Mouse (Mus musculus): Measurements from ENCODE around the gene Nrxn3.

Nrxn3 gene

DNA sequence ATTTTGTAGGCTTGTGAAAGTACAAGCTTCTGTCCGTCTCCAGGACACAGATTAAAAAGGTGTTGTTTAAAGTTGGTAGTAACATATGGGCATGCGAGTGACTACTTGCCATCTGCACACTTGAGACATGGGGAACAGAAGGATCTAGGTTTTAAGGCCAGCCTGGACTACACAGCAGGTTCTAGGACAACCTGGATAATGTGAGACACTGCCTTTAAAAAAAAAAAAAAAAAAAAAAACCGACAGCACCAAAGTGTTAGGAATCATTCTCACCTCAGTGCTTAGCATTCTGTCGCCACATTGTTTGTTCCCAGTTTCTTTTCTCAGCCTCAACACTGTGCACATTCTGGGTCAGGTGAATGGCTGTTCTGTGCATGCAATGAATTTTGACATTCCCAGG is 985.2 kb downstream of the Nrxn3 start:
- no peak for DNase-seq (ENCODE audit: low spot score)

DNA sequence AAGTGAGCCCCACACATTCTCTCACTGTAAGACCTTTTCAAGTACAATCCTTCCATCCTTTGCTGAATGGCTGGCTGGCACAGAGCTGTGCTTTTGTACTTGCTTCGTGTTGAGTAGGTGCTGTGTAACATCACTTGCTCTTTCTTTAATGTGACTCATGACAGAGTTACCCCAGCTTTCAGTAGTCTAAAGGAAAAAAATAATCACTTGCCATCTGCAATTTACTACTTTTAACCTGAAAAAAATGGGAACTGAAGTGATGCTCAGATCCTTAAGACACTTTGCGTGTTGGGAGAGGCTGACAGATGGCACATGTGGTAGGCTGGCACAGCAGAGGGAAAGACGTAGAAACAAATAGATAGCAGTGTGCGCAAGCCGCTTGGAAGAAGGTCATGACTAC is 987.8 kb downstream of the Nrxn3 start:
- peak; percentile 22 for DNase-seq (ENCODE audit: low spot score)

DNA sequence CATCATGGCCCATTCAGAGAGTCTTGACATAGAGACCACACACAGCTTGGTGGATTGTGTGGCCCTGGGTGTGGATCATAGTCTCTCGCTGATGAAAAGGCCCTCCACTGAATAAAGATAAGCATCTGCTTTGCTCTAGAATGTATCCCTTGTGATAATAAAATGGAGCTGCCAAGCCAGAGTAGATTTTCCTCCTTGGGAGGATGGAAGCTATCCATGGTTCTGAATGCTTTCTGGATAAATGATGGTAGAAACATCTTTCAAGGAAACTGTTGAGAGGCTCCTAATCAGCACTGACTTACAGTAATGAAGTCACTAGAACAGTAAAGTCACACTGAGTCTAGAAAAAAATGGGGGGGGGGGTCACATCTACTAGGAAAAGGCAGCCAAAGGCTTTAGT is 989.1 kb downstream of the Nrxn3 start:
- no peak for DNase-seq (ENCODE audit: low spot score)

DNA sequence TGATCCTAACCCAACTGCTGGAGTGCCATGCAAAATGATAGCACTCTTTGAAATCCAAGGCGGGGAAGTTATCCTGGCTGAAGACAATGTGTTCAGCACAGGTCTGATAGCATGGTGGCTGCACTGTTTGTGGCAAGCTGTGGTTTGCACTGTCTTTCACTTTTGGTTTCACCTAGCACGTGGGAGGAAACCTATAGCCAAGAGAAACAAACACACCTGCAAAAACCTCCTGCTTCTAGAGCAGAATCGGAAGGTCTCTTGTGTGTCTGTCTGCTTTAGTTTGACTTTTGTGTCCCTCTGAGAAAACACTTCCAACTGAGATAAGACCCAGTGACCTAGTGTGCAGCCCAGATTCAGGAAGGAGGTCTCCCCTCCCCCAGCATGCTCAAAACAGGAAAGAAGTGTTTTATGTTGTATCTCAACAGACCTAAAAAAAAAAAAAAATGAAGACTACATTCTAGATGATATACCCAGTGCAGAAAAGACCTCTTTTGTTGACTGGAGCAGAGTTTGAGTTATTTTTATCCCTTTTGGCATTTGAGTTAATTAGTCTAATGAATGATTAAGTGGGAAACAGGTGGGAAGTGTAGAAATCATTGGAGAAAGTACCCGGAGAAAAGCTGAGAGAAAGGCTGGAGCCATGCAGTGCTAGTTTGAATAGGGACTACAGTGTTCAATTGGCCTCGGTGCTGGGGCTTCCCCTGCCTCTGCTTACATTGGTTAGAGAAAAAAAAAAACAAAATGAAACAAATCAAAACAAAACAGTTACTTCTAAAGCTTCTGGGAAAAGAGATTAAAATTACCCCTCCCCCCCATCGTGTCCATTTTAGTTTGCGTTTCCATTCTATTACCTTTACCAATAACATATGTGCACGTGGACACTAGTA is 996.8 kb downstream of the Nrxn3 start:
- DNase-seq (ENCODE audit: low spot score), result no peak

DNA sequence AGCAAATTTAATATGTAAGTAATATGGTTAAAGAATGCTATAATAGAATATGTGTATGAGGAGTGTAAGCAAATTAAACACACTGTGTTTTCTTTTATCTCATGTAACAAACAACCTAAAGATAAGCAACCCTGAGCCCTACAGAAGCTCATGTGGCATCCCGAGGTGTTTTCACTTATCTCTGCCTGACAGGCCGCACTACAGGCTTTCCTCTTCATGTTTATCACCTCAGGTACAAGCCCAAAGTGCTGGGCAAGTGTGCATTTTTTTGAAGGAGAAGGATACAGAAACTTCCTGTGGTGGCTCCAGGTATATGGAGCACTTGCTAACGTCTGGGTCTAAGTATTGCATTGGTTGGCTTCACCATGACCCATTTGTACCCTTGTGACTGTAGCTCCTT is 998.3 kb downstream of the Nrxn3 start:
- no peak for DNase-seq (ENCODE audit: low spot score)

DNA sequence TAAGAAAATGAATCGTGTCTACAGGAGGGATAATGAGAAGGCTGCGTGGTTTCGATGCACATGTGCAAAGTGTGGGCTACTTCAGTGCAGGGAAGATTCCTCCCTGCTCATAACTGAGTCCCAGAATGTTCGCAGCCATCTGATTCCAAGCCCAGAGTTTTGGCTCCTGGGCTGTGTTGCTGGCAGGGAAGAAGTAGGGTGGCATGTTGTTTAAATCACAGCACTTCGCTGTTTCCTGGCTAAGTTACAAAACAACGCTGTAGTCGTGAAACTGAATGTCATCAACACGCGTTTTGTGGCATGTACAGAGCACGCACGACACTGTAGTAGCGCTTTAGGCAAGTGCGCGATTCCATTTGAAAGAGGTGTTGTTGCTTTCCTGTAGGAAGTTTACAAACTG is 999.8 kb downstream of the Nrxn3 start:
- DNase-seq (ENCODE audit: low spot score), result no peak

DNA sequence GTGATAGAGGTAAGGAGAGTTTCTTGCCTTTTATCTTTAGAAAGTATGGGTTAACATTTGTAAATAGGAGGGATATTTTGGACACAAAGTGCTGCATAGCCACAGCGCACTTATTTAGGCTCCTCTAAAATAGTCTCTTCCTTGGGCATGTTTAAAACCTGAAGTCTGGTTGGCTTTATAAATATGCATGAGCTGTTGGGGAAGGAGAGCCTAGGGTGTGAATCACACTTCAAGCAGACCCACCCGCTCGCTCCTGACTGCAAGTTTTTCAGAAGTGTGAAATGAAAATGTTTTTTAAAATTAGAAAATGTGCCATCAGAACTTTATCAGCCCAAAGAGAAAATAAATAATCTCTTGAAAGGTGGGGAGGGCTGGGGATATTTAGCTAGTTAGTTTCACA is 1001.4 kb downstream of the Nrxn3 start:
- DNase-seq (ENCODE audit: low spot score), result no peak

DNA sequence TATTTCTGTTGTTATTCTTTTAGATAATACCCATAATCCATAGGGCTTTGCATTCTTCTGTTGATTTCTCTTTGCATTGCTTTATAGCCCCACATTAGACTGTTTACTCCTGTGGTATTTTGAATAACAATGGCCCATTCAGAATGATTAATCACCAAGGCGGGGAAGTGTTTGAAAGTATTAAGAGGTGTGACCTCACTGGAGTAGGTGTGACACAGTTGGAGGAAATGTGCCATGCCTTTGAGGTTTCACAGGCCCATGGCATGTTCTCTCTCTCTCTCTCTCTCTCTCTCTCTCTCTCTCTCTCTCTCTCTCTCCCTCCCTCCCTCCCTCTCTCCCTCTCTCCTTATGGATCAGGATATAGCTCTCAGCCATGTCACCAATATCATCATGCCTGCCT is 1019.6 kb downstream of the Nrxn3 start:
- no peak for DNase-seq (ENCODE audit: low spot score)

DNA sequence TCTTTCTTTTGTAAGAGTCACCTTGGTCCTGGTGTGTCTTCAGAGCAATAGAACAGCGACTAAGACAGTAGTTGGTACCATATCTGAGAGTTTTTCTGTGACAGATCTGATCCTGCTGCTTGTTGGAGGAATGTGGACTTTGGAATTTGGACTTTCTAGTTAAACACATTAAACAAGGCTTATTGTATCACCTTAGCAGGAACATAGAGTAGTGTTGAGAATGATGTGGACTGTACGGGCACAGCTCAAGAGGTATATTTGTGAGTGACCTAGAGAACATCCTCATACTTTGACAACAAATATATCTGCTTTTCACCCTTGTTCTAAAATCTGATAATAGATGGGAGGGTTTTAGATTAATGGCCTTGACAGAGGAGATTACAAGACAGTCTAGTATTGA is 1020.1 kb downstream of the Nrxn3 start:
- DNase-seq (ENCODE audit: low spot score), result no peak

DNA sequence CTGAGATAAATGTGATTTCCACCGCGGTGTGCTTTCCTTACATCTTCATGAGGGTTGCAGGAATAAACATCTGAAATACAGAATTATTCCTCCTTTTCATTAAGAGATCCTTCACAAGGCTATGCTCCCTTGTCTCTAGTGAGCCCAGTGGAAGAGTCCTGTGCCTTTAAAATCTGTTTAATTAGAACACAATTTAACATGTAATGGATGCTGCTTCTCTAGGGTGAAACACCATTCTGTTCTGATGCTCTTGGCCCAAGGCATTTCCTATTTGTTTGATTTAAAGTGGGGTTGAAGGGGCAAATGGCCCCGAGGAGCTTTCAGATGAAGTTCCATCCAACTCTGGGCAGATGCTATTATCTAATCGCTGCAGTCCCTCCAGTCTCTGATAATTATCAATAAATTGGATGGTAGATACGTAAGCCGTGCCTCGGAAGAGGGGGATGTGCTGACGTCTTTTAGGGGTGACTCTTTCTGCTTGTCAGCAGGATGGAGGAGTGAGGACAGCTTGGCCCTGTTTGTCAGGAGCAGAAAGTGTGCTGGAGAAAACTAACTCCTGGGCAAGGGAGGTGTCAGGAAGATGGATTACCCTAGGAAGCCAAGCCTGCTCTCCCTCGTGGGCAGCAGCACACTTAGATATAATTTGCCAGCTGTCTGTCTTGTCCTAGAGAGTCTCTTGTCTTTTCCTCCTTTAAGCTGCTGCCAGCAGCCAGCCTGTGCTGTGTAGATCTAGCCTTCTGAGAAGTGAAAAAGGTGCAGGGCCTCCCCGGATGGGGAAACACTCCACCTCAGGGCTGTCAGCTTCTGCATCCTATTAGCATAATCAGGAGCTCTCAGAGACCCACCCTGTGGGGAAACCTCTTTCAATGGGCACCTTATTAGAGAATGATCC is 1041.8 kb downstream of the Nrxn3 start:
- DNase-seq (ENCODE audit: low spot score), result no peak

DNA sequence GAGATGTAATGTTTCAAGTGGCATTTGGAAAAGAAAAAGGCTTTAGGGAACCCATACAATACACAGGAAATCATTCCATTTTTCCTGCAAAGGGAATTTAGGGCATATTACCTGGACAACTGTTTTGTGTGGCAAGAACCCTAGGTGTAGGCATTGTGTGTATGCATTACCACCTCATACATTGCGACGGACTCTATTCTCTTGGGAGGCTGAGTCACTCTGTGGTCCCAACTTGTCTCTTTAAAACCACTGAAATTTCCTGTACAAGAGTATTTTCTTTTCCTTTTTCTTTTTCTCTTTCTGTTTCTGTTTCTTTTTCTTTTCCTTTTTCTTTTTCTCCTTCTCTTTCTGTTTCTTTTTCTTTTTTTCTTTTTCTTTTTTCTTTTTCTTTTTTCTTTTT is 1042.5 kb downstream of the Nrxn3 start:
- no peak for DNase-seq (ENCODE audit: low spot score)

DNA sequence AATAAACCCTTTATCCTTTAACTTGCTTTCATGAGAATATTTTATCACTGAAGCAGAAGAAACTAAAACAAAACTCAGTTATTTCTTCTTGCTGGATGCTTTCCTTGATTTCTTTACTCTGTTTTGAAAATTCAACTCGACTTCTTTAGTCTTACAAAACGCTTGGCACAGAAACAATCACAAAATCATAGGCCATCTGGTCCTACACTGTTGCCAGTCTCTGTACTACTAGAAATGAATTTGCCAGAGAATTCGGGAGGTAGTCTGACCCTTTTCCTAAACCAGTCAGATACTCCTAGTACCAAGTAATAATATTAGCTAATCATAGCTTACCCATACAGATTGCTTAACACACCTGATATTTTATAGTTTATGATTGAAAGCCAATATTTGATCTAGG is 1066.1 kb downstream of the Nrxn3 start:
- DNase-seq (ENCODE audit: low spot score), result peak; percentile 55

DNA sequence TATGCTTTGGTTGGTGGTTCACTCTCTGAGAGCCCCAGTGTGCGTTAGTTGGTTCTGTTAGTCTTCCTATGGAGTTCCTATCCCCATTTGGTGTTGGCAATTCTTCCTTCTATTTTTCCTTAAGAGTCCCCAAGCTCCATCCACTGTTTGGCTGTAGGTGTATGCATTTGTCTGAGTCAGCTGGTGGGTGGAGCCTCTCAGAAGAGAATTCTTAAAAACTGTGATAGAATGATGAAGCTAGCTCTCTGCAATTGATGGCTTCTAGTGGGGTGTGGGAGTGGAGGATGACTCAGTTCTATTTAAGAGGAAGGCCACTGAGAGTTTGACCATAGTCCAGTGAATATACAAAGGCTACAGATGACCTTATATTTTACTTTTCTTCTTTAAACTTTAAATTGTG is 1067.3 kb downstream of the Nrxn3 start:
- DNase-seq (ENCODE audit: low spot score), result no peak

DNA sequence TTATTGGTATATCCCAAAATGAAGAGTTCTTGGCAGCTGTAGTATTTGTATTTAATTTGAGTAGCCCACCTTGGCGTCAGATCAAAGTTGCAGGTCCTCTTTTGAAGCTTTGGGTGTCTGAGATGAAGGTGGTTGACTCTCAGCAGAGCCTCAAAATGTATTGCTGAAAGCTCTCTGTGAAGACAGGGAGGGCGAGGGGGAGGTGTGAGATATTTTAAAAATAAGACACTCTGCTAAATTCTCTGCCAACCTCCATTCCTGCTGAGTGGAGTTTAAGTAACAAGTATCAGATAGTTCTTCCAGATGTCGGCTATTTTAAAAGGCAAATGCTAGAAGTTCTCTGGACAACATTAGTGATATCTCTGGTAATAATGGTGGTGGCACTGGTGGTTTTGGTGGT is 1069.2 kb downstream of the Nrxn3 start:
- DNase-seq (ENCODE audit: low spot score), result no peak

DNA sequence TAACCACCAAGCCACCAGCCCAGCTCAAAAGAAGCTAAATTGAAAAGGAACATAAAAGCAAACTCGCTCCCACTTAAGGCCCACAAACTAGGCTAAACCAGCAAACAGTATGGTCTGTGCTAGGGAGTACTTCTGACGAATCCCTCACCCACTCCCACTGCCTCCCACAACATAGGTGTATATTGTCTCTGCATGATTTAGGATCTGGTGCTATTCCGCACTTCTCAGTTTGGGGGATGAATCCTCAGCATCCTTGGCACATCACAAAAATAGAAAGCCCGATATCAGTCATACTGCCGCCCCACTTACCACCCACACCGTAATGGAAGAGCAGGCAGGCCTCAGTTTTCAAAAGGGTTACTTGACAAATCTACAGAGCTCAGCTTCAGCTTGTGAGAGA is 1072.1 kb downstream of the Nrxn3 start:
- no peak for DNase-seq (ENCODE audit: low spot score)

DNA sequence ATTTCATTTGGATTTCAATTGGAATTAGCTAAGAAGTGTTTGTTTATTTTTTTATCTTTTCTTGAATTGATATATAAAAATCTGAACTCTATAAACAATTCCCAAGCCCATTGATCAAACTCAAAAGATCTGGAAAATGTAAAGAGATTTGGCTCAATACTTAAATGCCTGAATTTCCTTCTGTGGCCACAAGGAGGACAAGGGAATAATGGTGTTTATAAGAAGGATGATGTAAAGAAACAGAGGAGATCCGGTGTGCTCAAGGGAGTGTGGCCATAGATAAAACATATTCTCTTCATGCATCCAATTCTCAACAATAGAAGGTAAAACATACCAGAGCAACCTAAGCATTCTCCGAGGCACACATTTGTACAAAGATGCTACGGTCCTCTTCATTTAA is 1085.5 kb downstream of the Nrxn3 start:
- no peak for DNase-seq (ENCODE audit: low spot score)

DNA sequence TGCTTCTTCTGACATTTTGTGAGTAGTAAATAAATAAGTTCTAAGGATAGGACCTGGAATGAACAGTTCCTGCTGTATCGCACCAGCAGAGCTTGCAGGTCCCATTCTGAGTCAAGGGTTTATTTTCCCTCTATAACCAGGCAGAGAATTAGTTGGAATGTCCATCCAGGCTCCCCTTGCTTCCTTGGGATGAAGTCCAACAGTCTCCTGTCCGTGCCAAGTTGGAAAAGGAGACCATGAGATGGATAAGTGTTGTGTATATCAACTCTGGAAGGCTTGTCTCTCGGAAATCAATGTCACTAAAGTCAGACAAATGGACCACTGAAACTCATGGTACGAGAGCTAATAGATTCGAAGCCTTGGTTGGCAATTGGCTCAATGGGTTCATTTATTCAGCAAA is 1087.5 kb downstream of the Nrxn3 start:
- no peak for DNase-seq (ENCODE audit: low spot score)

DNA sequence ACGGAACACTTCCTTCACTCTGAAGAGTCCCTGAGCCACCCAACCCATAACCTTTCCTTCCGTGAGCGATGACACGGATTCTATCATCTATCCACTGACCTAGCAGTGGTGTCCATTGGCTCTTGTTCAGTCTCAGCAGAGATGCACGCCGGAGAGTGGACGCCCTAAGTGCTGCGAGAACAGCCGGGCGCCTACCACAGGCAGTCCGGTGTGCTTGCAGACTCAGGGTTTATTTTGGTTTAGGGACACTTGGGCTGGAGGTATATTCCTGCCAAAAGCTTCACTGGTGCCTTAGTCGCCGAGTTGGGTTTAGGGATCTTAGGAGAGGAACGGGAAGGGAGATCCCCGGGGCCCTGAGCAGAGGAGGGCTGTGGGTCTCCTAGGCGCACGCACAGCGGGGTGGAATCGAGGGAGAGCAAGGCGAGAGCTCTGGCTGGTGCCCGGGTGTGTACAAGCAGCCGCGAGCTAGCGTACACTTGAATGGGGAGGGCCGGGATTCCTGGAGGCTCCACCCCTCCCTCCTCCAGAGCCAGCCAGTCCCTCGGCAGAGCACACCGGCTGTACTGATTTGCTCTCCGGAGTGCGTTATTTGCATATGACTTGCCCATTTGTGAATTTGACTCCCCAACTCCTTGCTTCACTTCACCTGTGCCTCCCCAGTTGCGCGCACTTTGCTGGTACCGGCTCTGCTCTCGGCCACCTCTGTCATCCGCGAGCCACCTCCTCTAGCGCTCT is 1089.3 kb downstream of the Nrxn3 start:
- DNase-seq (ENCODE audit: low spot score), result peak; percentile 25

DNA sequence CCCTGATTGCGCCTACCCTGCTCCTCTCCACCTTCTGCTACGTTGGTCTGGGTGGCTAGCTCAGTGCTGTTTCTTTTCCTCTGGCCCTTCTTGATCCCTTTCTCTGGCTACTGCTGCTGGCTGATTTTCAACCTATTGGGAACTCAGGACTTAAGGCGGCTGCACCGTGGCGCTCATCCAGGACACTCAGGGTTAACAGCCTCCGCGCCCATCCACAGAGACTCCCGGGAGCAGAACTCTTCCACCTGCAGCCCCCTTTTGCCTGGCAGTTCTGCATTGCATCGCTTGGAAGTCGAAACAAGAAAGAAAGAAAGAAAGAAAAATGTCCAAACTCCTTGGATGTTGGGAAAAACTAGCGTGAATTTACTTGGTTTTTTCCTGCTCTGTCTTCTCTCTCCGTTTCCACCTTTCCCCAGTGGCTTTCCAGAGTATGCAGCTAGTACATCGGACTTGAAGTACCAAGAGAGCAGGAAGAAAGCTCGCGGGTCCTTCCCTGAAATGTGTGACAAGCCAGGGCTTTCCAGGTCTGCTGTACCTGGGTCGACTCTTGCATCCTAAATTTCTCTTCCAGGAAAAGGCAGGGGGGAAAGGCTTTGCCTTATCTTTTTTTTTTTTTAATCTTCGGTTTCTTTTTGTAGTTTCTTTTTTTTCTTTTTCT is 1090.0 kb downstream of the Nrxn3 start:
- DNase-seq (ENCODE audit: low spot score), result no peak

DNA sequence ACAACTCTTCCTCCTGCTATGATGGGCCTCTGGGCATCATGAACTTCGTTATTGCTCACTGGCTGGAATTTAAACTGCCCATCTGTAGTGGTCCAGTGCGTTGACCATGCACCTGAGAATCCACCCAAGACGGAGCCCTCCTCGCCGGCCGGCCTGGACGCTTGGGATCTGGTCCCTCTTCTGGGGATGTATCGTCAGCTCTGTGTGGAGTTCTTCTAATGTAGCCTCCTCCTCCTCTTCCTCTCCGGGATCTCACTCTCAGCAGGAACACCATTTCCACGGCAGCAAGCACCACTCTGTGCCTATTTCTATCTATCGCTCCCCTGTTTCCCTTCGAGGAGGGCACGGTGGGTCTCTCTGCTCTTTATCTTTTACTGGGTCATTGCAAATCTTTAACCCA is 1090.6 kb downstream of the Nrxn3 start:
- no peak for DNase-seq (ENCODE audit: low spot score)

DNA sequence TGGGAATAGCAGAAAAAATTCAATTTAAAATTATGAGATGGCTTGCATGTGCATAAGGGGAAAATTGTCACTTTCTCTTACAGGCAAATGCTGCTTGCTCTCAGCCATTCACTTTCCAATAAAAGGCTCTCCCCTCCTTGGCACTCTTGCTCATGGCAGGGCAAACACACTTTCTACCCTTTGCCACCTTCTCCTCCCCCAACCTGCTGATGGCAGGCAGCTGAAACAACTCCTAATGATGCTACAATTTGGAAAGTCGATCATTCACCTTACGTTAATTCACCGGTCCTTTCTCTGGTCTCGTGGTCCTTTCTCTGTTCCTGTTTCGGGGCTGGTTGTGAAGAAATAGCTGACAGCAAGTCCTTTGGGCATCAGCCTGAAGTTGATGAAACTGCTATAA is 1091.0 kb downstream of the Nrxn3 start:
- no peak for DNase-seq (ENCODE audit: low spot score)

DNA sequence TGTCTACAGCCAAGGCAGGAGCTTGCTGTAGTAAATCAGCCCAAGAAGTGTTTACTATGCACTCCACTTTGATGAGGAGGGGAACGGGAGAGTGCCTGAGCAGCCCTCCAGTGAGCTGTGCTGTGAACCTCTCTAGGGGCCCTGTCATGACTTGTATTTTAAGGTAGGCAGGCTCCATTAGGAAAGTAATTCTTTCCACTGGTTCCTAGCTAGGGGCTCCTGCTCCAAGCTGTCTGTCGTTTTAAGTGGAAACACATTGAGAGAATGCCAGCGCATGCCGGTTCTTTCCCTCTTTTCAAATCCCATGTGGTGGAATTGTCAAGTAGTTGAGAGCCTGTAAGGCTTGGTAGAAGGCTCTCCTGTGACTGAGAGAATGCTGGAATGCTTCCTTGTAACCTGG is 1091.9 kb downstream of the Nrxn3 start:
- no peak for DNase-seq (ENCODE audit: low spot score)

All from layer of hippocampus, adult 9-10 months (tissue).